Mouse (Mus musculus) cortical plate, adult 2 months (tissue): Measurements from ENCODE around the gene Col9a3.

ENCODE experiments used
- CTCF ChIP-seq: fragments of 200-500 bp; IDR thresholded peaks from 2 replicates; pipeline ENCODE4 v1.5.1; 2011; ENCODE audit warnings: mild to moderate bottlenecking, control low read depth, low read length; ENCODE audit not compliant: insufficient read depth; ENCODE audit errors: extremely low read depth
- POLR2A ChIP-seq: fragments of 200-500 bp; IDR thresholded peaks from 2 replicates; pipeline ENCODE4 v1.6.1; 2011; ENCODE audit warnings: mild to moderate bottlenecking, low read length, control low read depth; ENCODE audit not compliant: insufficient read depth; ENCODE audit errors: extremely low read depth

- no peak for TF ChIP-seq POLR2A
- TF ChIP-seq CTCF = no peak
These were observed 46.0 kb downstream of the Col9a3 start for GRCm38 (mm10) chr2:180643626-180644025.
